Mouse (Mus musculus): ENCODE measurements around the gene Fdx1. TPM values are rescaled to one million over a fixed set of nuclear protein-coding genes. Genes with fewer than 3 reads are reported as not detected.

Gene Fdx1
- polyA plus RNA-seq, 1 experiment from 2014 or later = 103 TPM

DNA sequence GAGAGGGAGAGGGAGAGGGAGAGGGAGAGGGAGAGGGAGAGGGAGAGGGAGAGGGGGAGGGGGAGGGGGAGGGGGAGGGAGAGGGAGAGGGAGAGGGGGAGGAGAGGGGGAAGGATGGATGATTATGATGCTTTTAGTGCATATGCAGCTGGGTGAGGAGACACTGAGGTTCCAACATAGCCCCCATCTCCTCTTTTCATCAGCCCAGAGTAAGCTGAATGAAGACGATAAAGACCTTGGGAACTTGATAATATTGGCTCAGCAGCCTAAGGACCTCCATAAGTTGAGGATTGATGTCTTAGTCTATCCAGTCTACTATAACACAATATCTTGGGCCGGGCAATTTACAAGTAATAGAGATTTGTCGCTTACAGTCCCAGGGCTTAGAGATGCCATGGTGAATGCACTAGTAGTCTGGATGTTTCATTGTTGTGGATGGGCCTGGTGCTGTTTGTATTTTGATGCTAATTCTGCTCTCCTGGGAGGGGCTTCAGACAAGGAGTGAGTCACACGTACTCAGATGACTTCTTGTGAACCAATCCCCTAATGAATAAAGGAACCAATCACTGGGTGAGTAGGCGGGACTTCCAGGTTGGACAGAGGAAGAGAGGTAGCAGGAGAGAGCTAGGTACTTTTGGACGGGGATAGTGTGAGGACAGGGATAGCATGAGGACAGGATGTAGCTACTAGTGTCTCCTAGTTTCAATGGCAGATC lies 15.3 kb upstream of the Fdx1 start:
- no peaks in the 10 kb centered on the region for H3K27me3 ChIP-seq (ENCODE audit: control insufficient read depth, insufficient read depth, low read length)
- 82% methylated on average over 6 of the region's 6 CpGs for WGBS
- no peaks in the 10 kb centered on the region for H3K36me3 ChIP-seq (ENCODE audit: control insufficient read depth, insufficient read depth, low read length)
- no peak overlapping the region for H3K9ac ChIP-seq (ENCODE audit: low read length)
- H3K27ac ChIP-seq (replicated peaks in 1 of 2; ENCODE audit: control insufficient read depth in 1 of 2, insufficient read depth in 1 of 2, low read depth in 2 of 2, low read length in 2 of 2) = no peak overlapping the region
- H3K4me1 ChIP-seq (ENCODE audit: control insufficient read depth in 2 of 2, insufficient read depth in 2 of 2, low read length in 2 of 2) = peaks cover 0 to 13% of the 10 kb centered on the region in 2 experiments; a peak in 2 of 4 replicates
- H3K4me2 ChIP-seq (ENCODE audit: low read length) = no peak overlapping the region
- no peak for ATAC-seq (ENCODE audit: insufficient number of reproducible peaks, insufficient read depth, low FRiP score, low read depth)
- no peak overlapping the region for H3K4me3 ChIP-seq (ENCODE audit: control insufficient read depth in 1 of 2, insufficient read depth in 1 of 2, low read depth in 1 of 2, low read length in 2 of 2)
- no peaks in the 10 kb centered on the region for H3K9me3 ChIP-seq (ENCODE audit: control insufficient read depth, low read length)

- peaks cover 0 to 13% of the 10 kb centered on the region in 2 experiments; a peak in 2 of 4 replicates for H3K4me1 ChIP-seq (ENCODE audit: control insufficient read depth in 2 of 2, insufficient read depth in 2 of 2, low read length in 2 of 2)
- no peak for ATAC-seq (ENCODE audit: insufficient number of reproducible peaks, insufficient read depth, low FRiP score, low read depth)
- H3K4me2 ChIP-seq (ENCODE audit: low read length) = no peak overlapping the region
- H3K27ac ChIP-seq (replicated peaks in 1 of 2; ENCODE audit: control insufficient read depth in 1 of 2, insufficient read depth in 1 of 2, low read depth in 2 of 2, low read length in 2 of 2) = no peak overlapping the region
- no peak overlapping the region for H3K9ac ChIP-seq (ENCODE audit: low read length)
- H3K36me3 ChIP-seq (ENCODE audit: control insufficient read depth, insufficient read depth, low read length) = no peaks in the 10 kb centered on the region
- no peaks in the 10 kb centered on the region for H3K27me3 ChIP-seq (ENCODE audit: control insufficient read depth, insufficient read depth, low read length)
- H3K9me3 ChIP-seq (ENCODE audit: control insufficient read depth, low read length) = no peaks in the 10 kb centered on the region
- no peak overlapping the region for H3K4me3 ChIP-seq (ENCODE audit: control insufficient read depth in 1 of 2, insufficient read depth in 1 of 2, low read depth in 1 of 2, low read length in 2 of 2)
- 38% methylated on average over 5 of the region's 5 CpGs for WGBS
These were observed 14.2 kb upstream of the Fdx1 start for GRCm38 (mm10) chr9:51977439-51978000.

GRCm38 (mm10) chr9:51974871-51975270 lies 11.5 kb upstream of the Fdx1 start:
- Histone ChIP-seq H3K4me3 (ENCODE audit: control insufficient read depth in 1 of 2, insufficient read depth in 1 of 2, low read depth in 1 of 2, low read length in 2 of 2) (no peak overlapping the region), H3K9me3 (ENCODE audit: control insufficient read depth, low read length) (no peaks in the 10 kb centered on the region), H3K9ac (ENCODE audit: low read length) (no peak overlapping the region), H3K36me3 (ENCODE audit: control insufficient read depth, insufficient read depth, low read length) (no peaks in the 10 kb centered on the region), H3K27ac (replicated peaks in 1 of 2; ENCODE audit: control insufficient read depth in 1 of 2, insufficient read depth in 1 of 2, low read depth in 2 of 2, low read length in 2 of 2) (no peak overlapping the region), H3K27me3 (ENCODE audit: control insufficient read depth, insufficient read depth, low read length) (no peaks in the 10 kb centered on the region), H3K4me1 (ENCODE audit: control insufficient read depth in 2 of 2, insufficient read depth in 2 of 2, low read length in 2 of 2) (peaks cover 0 to 13% of the 10 kb centered on the region in 2 experiments; a peak in 2 of 4 replicates), H3K4me2 (ENCODE audit: low read length) (no peak overlapping the region)
- WGBS = 11% methylated on average over 4 of the region's 4 CpGs
- ATAC-seq (ENCODE audit: insufficient number of reproducible peaks, insufficient read depth, low FRiP score, low read depth) = no peak

GRCm38 (mm10) chr9:51973846-51974245 lies 10.5 kb upstream of the Fdx1 start:
- peaks cover 0 to 13% of the 10 kb centered on the region in 2 experiments; a peak in 2 of 4 replicates for H3K4me1 ChIP-seq (ENCODE audit: control insufficient read depth in 2 of 2, insufficient read depth in 2 of 2, low read length in 2 of 2)
- no peak overlapping the region for H3K4me3 ChIP-seq (ENCODE audit: control insufficient read depth in 1 of 2, insufficient read depth in 1 of 2, low read depth in 1 of 2, low read length in 2 of 2)
- no peaks in the 10 kb centered on the region for H3K36me3 ChIP-seq (ENCODE audit: control insufficient read depth, insufficient read depth, low read length)
- H3K27me3 ChIP-seq (ENCODE audit: control insufficient read depth, insufficient read depth, low read length) = no peaks in the 10 kb centered on the region
- H3K9ac ChIP-seq (ENCODE audit: low read length) = no peak overlapping the region
- 53% methylated on average over 3 of the region's 3 CpGs for WGBS
- ATAC-seq (ENCODE audit: insufficient number of reproducible peaks, insufficient read depth, low FRiP score, low read depth) = no peak
- H3K4me2 ChIP-seq (ENCODE audit: low read length) = no peak overlapping the region
- no peaks in the 10 kb centered on the region for H3K9me3 ChIP-seq (ENCODE audit: control insufficient read depth, low read length)
- H3K27ac ChIP-seq (replicated peaks in 1 of 2; ENCODE audit: control insufficient read depth in 1 of 2, insufficient read depth in 1 of 2, low read depth in 2 of 2, low read length in 2 of 2) = no peak overlapping the region

DNA sequence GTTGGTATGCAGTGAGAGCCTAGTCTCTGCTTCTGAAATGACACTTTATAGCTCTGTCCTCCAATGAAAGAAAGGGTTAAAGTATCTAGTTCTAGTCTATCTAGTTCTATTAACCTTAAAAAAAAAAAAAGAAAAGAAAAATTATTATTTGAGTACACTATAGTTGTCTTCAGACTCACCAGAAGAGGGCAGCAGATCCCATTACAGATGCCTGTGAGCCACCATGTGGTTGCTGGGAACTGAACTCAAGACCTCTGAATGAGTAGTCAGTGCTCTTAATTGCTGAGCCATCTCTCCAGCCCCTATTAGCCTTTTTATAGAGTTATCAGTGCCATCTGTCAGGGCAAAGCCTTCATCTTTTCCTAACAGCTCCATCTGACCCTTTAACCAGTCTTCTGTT lies 3.0 kb upstream of the Fdx1 start:
- no peak overlapping the region for H3K4me3 ChIP-seq (ENCODE audit: control insufficient read depth in 1 of 2, insufficient read depth in 1 of 2, low read depth in 1 of 2, low read length in 2 of 2)
- H3K36me3 ChIP-seq (ENCODE audit: control insufficient read depth, insufficient read depth, low read length) = no peaks in the 10 kb centered on the region
- H3K9me3 ChIP-seq (ENCODE audit: control insufficient read depth, low read length) = 0 out of 2 replicates have a peak, but pooled peaks cover 3% of the 10 kb centered on the region

GRCm38 (mm10) chr9:51964110-51964509 lies 754 bp upstream of the Fdx1 start:
- WGBS = 62% methylated on average over 6 of the region's 6 CpGs
- peak overlapping the region in 1 of 2 experiments; percentile 92; a peak in 1 of 4 replicates for H3K4me3 ChIP-seq (ENCODE audit: control insufficient read depth in 1 of 2, insufficient read depth in 1 of 2, low read depth in 1 of 2, low read length in 2 of 2)
- no peaks in the 10 kb centered on the region for H3K27me3 ChIP-seq (ENCODE audit: control insufficient read depth, insufficient read depth, low read length)
- H3K4me1 ChIP-seq (ENCODE audit: control insufficient read depth in 2 of 2, insufficient read depth in 2 of 2, low read length in 2 of 2) = peaks cover 5 to 25% of the 10 kb centered on the region in 2 experiments
- no peaks in the 10 kb centered on the region for H3K36me3 ChIP-seq (ENCODE audit: control insufficient read depth, insufficient read depth, low read length)
- peak overlapping the region; percentile 94 for H3K9ac ChIP-seq (ENCODE audit: low read length)
- H3K27ac ChIP-seq (replicated peaks in 1 of 2; ENCODE audit: control insufficient read depth in 1 of 2, insufficient read depth in 1 of 2, low read depth in 2 of 2, low read length in 2 of 2) = peak overlapping the region in 1 of 2 experiments; percentile 90; a peak in 2 of 4 replicates
- H3K4me2 ChIP-seq (ENCODE audit: low read length) = peak overlapping the region; percentile 76
- H3K9me3 ChIP-seq (ENCODE audit: control insufficient read depth, low read length) = 0 out of 2 replicates have a peak, but pooled peaks cover 3% of the 10 kb centered on the region
- no peak for ATAC-seq (ENCODE audit: insufficient number of reproducible peaks, insufficient read depth, low FRiP score, low read depth)

More for the DNA sequence above, 3.0 kb upstream of the Fdx1 start:
- Histone ChIP-seq H3K27me3 (ENCODE audit: control insufficient read depth, insufficient read depth, low read length) (no peaks in the 10 kb centered on the region), H3K9ac (ENCODE audit: low read length) (no peak overlapping the region), H3K27ac (replicated peaks in 1 of 2; ENCODE audit: control insufficient read depth in 1 of 2, insufficient read depth in 1 of 2, low read depth in 2 of 2, low read length in 2 of 2) (no peak overlapping the region), H3K4me2 (ENCODE audit: low read length) (no peak overlapping the region), H3K4me1 (ENCODE audit: control insufficient read depth in 2 of 2, insufficient read depth in 2 of 2, low read length in 2 of 2) (peaks cover 2 to 21% of the 10 kb centered on the region in 2 experiments; a peak in 3 of 4 replicates)
- ATAC-seq (ENCODE audit: insufficient number of reproducible peaks, insufficient read depth, low FRiP score, low read depth) = no peak

DNA sequence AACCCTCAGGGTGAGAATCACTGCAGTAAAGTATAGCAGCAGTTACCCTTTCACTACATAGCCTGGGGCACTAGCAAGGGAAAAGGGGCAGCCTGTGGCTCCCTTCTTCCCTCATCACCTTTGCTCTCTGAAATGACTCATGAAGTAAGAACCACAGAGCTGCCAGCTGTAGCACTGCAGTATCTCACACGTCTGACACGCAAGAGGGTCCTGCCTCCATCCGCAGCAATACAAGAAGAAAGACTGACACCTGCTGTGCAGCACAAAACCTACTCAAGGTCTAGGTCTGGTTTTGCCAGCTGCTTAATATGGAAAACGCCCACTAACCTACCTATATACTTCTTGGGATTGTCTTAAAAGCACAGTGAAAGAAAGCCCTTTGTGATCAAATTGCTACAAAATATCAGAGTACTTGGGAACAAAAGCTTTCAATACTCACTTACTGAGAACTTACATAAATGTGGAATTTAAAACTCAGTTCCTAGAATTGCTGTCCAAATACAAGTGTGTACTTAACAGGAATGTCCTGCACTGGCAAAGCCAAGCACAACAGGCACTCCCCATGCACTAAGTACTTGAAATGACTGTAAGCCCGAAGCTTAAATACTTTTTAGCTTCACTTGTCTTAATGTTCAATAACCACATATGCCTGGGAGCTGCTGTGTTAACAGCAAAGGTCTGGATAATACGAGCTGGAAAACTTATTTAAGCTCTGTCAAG lies 2.0 kb downstream of the Fdx1 start:
- Histone ChIP-seq H3K36me3 (ENCODE audit: control insufficient read depth, insufficient read depth, low read length) (peaks cover 8% of the 10 kb centered on the region), H3K27me3 (ENCODE audit: control insufficient read depth, insufficient read depth, low read length) (no peaks in the 10 kb centered on the region), H3K4me3 (ENCODE audit: control insufficient read depth in 1 of 2, insufficient read depth in 1 of 2, low read depth in 1 of 2, low read length in 2 of 2) (peak overlapping the region in 1 of 2 experiments; percentile 92; a peak in 1 of 4 replicates), H3K9ac (ENCODE audit: low read length) (peak overlapping the region; percentile 94; the same call in 1 of the 2 replicates), H3K4me2 (ENCODE audit: low read length) (peak overlapping the region; percentile 76), H3K27ac (replicated peaks in 1 of 2; ENCODE audit: control insufficient read depth in 1 of 2, insufficient read depth in 1 of 2, low read depth in 2 of 2, low read length in 2 of 2) (peak overlapping the region in 1 of 2 experiments; percentile 57; a peak in 2 of 4 replicates), H3K4me1 (ENCODE audit: control insufficient read depth in 2 of 2, insufficient read depth in 2 of 2, low read length in 2 of 2) (peaks cover 5 to 25% of the 10 kb centered on the region in 2 experiments), H3K9me3 (ENCODE audit: control insufficient read depth, low read length) (no peaks in the 10 kb centered on the region)
- no peak for ATAC-seq (ENCODE audit: insufficient number of reproducible peaks, insufficient read depth, low FRiP score, low read depth)
- WGBS = 38% methylated on average over 6 of the region's 6 CpGs

All from heart, embryonic 14.5 days (tissue).